Mouse (Mus musculus): Measurements from ENCODE around the gene Sim2.

- TF ChIP-seq CTCF (IDR thresholded peaks at IDR 0.05; ENCODE audit: extremely low read depth, insufficient read depth, low read length), result no peak
- TF ChIP-seq POLR2A (IDR thresholded peaks at IDR 0.05; ENCODE audit: extremely low read depth, insufficient read depth, low read length), result no peak
Observed at GRCm38 (mm10) chr16:94143325-94143724, 58.6 kb downstream of the Sim2 start.

Measured in cortical plate, adult 2 months (tissue).